Mouse (Mus musculus) kidney, adult 2 months (tissue): ENCODE results near the gene Zfp341. TPM values are rescaled to one million over a fixed set of nuclear protein-coding genes. Genes with fewer than 3 reads are reported as not detected.
A peak's percentile ranks its signal among the peaks of the same experiment; 100 is the strongest.

Source experiments
- DNase-seq: peaks from one replicate; pipeline ENCODE4 v3.0.0; 2021
- H3K27ac ChIP-seq: fragments of 200-500 bp; 2 replicates; pipeline ENCODE4 v1.5.1; 2012; ENCODE audit warnings: low read depth, low read length, control low read depth, inconsistent platforms; ENCODE audit not compliant: insufficient read depth
- H3K27me3 ChIP-seq: fragments of 200-500 bp; replicated peaks from 2 replicates; pipeline ENCODE4 v1.6.1; 2012; ENCODE audit warnings: mild to moderate bottlenecking, moderate library complexity, low read length, inconsistent platforms; ENCODE audit not compliant: control insufficient read depth, insufficient read depth
- H3K36me3 ChIP-seq: fragments of 200-500 bp; 2 replicates; pipeline ENCODE4 v1.6.1; 2012; ENCODE audit warnings: mild to moderate bottlenecking, moderate library complexity, low read length, inconsistent platforms; ENCODE audit not compliant: control insufficient read depth, insufficient read depth
- H3K4me1 ChIP-seq: fragments of 200-500 bp; 2 replicates; pipeline ENCODE4 v1.6.1; 2011; ENCODE audit warnings: low read length; ENCODE audit not compliant: control insufficient read depth, insufficient read depth
- H3K4me3 ChIP-seq: fragments of 200-500 bp; 2 replicates; pipeline ENCODE4 v1.5.1; 2011; ENCODE audit warnings: mild to moderate bottlenecking, low read depth, low read length, control low read depth; ENCODE audit not compliant: insufficient read depth
- CTCF ChIP-seq: fragments of 200-500 bp; conservative IDR thresholded peaks from 2 replicates; pipeline ENCODE4 v1.5.1; 2011; ENCODE audit warnings: low read depth, mild to moderate bottlenecking, control low read depth, low read length, moderate library complexity, mixed read lengths; ENCODE audit not compliant: insufficient read depth, insufficient read length
- POLR2A ChIP-seq: fragments of 200-500 bp; IDR thresholded peaks from one replicate; pipeline ENCODE4 v1.6.1; 2011; ENCODE audit warnings: low read depth, low read length, control low read depth
- WGBS: fragments of 180-500 bp; shearing (Covaris S2); methylation state at CpG from one replicate; pipeline ENCODE4 v1.1.7; 2018; 5-methylcytosine and 5-hydroxymethylcytosine counted together
- polyA plus RNA-seq: library from polyadenylated mRNA; depleted of rRNA; stranded (reverse); fragments of >200 nt; gene quantifications from 2 replicates; pipeline ENCODE4 v1.2.3, GENCODE M21; 2012

Zfp341 gene
- polyA plus RNA-seq, 1 experiment: 4.9 TPM

DNA sequence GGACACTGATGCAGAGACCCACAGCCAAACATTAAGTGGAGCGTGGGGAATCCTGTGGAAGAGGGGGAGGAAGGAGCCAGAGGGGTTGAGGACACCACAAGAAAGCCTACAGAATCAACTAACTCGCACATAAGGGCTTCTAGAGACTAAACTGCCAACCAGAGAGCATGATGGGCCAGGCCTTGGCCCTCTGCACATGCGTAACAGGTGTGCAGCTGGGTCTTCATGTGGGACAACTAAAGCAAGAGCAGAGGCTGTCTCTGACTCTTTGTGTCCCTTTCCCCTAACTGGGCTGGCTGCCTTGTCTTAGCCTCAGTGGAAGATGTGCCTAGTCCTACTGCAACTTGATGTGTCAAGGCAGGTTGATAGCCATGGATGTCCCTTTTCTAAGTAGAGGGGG is 4.0 kb downstream of the Zfp341 start:
- Histone ChIP-seq H3K36me3 (no peaks in the 10 kb centered on the region), H3K27me3 (no peaks in the 10 kb centered on the region), H3K4me1 (peaks cover 7% of the 10 kb centered on the region; the same call in 1 of the 2 replicates), H3K4me3 (no peak overlapping the region), H3K27ac (no peak overlapping the region)
- TF ChIP-seq CTCF (no peak), POLR2A (no peak)
- 93% methylated on average over 3 of the region's 3 CpGs for WGBS
- no peak for DNase-seq

DNA sequence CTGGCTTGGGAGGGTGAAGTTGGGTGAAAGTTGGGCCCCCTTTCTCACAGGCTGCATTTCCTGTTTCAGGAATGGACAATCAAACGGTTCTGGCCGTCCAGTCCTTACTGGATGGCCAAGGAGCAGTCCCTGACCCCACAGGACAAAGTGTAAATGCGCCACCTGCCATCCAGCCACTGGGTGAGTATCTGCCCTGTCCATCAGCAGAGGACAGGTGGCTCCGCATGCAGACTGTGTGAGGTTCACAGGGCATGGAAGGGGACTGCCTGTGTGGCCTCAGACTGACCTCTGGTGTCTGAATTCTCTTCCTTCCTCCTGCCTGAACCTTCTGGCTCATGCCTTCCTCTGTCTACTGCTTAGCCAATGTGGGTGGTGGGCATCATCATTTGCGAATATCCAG is 8.6 kb downstream of the Zfp341 start:
- Histone ChIP-seq H3K4me1 (no peaks in the 10 kb centered on the region), H3K27ac (no peak overlapping the region), H3K4me3 (no peak overlapping the region), H3K27me3 (no peaks in the 10 kb centered on the region), H3K36me3 (no peaks in the 10 kb centered on the region)
- TF ChIP-seq POLR2A: no peak
- TF ChIP-seq CTCF: peak; percentile 34; the same call in 1 of the 2 replicates
- peak; percentile 63 for DNase-seq
- 52% methylated on average over 5 of the region's 5 CpGs for WGBS

GRCm38 (mm10) chr2:154624137-154624536 is 11.0 kb downstream of the Zfp341 start:
- H3K27me3 ChIP-seq: no peaks in the 10 kb centered on the region
- no peak overlapping the region for H3K4me3 ChIP-seq
- no peak for DNase-seq
- TF ChIP-seq POLR2A (no peak), CTCF (no peak)
- no peaks in the 10 kb centered on the region for H3K4me1 ChIP-seq
- no peaks in the 10 kb centered on the region for H3K36me3 ChIP-seq
- no peak overlapping the region for H3K27ac ChIP-seq

DNA sequence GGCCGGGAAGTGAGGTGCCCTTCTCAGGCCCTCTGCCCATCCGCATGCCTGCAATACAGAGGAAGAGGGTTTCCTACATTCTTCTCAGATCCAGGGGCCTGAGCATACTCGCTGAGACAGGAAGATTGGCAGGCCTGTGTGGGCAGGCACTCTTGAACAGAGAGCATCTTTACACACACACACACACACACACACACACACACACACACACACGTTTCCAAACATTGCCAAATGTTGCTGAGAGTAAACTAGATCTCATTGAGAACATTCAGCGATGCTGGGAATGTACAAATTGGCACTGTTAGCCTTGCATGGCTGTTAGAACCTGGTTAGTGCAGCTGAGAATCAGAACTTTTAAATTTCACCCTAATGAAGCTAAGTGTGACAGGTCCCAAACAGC is 17.4 kb downstream of the Zfp341 start:
- Histone ChIP-seq H3K36me3 (0 out of 2 replicates have a peak, but pooled peaks cover 3% of the 10 kb centered on the region), H3K27ac (no peak overlapping the region), H3K27me3 (no peaks in the 10 kb centered on the region), H3K4me3 (no peak overlapping the region), H3K4me1 (no peaks in the 10 kb centered on the region)
- WGBS: 88% methylated on average over 5 of the region's 5 CpGs
- TF ChIP-seq POLR2A (no peak), CTCF (no peak)
- DNase-seq: no peak

DNA sequence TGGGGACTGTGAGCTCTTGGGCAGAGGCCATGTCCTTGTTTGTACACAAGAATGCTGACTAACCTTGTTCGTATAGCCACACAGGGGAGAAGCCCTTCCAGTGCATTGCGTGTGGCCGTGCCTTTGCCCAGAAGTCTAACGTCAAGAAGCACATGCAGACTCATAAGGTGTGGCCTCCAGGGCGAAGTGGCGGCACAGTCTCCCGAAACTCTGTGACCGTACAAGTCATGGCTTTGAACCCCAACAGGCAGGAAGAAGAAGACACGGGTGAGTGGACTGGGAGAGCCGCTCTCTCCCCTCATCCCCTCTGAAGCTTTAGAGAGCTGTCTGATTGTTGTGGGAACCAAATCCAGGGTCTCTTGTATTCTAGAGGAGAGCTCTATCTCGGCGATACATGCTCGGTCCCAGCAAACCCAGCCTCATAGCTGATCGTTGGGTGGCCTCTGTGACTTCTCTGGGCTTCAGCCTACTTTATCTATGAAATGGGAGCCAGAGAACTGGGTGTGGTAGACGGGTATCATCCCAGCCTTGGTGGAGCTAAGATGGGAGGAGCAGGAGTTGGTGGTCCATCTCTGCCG is 19.2 kb downstream of the Zfp341 start:
- no peak overlapping the region for H3K27ac ChIP-seq
- no peaks in the 10 kb centered on the region for H3K27me3 ChIP-seq
- WGBS: 88% methylated on average over 16 of the region's 16 CpGs
- DNase-seq: no peak
- TF ChIP-seq CTCF: no peak
- TF ChIP-seq POLR2A: no peak
- 0 out of 2 replicates have a peak, but pooled peaks cover 3% of the 10 kb centered on the region for H3K36me3 ChIP-seq
- H3K4me3 ChIP-seq: no peak overlapping the region
- no peaks in the 10 kb centered on the region for H3K4me1 ChIP-seq

- TF ChIP-seq POLR2A: no peak
- TF ChIP-seq CTCF: no peak
- Histone ChIP-seq H3K27ac (no peak overlapping the region), H3K4me3 (no peak overlapping the region), H3K27me3 (no peaks in the 10 kb centered on the region), H3K36me3 (0 out of 2 replicates have a peak, but pooled peaks cover 3% of the 10 kb centered on the region), H3K4me1 (no peaks in the 10 kb centered on the region)
- no peak for DNase-seq
- 85% methylated on average over 5 of the region's 5 CpGs for WGBS
Measured at GRCm38 (mm10) chr2:154633039-154633742, 20.1 kb downstream of the Zfp341 start.

DNA sequence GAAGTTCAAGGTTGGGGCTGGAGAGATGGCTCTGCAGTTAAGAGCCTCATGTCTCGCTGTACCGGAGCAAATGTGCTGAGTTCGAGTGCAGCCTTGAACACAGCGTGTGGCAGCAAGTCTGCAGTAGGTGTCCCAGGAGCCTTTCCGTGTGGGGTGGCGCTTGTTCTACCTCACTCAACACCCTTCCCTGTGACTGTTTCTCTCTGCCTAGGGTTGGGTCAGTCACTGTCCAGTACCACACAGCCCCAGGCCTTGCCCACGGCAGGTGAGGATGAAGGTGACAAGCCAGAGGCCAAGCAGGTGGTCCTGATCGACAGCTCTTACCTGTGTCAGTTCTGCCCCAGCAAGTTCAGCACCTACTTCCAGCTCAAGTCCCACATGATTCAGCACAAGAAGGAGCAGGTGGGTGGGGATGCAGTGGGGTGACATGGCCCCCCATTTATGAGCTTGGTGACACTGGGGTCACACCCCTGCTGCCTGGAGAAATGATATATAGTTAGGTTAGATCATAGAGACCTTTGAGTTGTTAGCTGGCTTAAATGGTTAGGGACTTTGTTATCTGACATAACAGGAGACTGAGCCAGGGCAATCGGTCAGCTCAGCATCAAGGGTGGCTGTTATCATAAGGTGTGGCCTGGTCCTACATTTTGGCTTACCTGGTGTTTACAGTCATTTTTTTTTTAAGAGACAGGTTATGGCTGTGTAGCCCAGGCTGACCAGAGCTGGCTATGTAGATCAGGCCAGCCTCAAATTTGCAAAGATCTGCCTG is 21.0 kb downstream of the Zfp341 start:
- Histone ChIP-seq H3K27me3 (no peaks in the 10 kb centered on the region), H3K4me1 (no peaks in the 10 kb centered on the region), H3K36me3 (0 out of 2 replicates have a peak, but pooled peaks cover 3% of the 10 kb centered on the region), H3K27ac (no peak overlapping the region), H3K4me3 (no peak overlapping the region)
- 91% methylated on average over 9 of the region's 9 CpGs for WGBS
- no peak for DNase-seq
- TF ChIP-seq CTCF (no peak), POLR2A (no peak)
